Mouse (Mus musculus) lung, adult 18-20 months (tissue): ENCODE measurements around the gene Gm5039.
"Not testable (repeated sequence)": the region's sequence is repeated elsewhere in the genome, so short reads cannot be mapped to it uniquely, and the experiment has no call there.

ENCODE experiments used
- DNase-seq, 2 experiments: peaks; one replicate each; pipeline ENCODE4 v3.0.0; 2022; ENCODE audit warnings: mixed read lengths in 2 of 2

Gm5039 gene

GRCm38 (mm10) chr12:88323926-88324325 lies at the start of gene Gm5039:
Gene Gm5039 (minus strand): TSS chr12:88324026.
- DNase-seq, result not testable (repeated sequence)

GRCm38 (mm10) chr12:88372018-88372417 lies 48.2 kb upstream of the Gm5039 start:
- DNase-seq, result no peak

- not testable (repeated sequence) for DNase-seq
These were observed 46.5 kb upstream of the Gm5039 start for GRCm38 (mm10) chr12:88370321-88370720.

- DNase-seq, result not testable (repeated sequence)
These were observed 45.9 kb upstream of the Gm5039 start for GRCm38 (mm10) chr12:88369690-88370089.

- no peak for DNase-seq
These were observed 44.8 kb upstream of the Gm5039 start for GRCm38 (mm10) chr12:88368618-88369017.

- no peak for DNase-seq
These were observed 43.8 kb upstream of the Gm5039 start for GRCm38 (mm10) chr12:88367673-88368072.

- no peak for DNase-seq
These were observed 37.3 kb upstream of the Gm5039 start for GRCm38 (mm10) chr12:88361120-88361445.

GRCm38 (mm10) chr12:88360441-88361119 lies 36.8 kb upstream of the Gm5039 start, which contains the start of gene Adck1:
Gene Adck1 (plus strand): TSS chr12:88360554.
- DNase-seq, result peak; percentile 92

GRCm38 (mm10) chr12:88354182-88354702 lies 30.4 kb upstream of the Gm5039 start:
- no peak for DNase-seq

GRCm38 (mm10) chr12:88341286-88341685 lies 17.5 kb upstream of the Gm5039 start:
- DNase-seq, result not testable (repeated sequence)

- not testable (repeated sequence) for DNase-seq
These were observed 13.0 kb upstream of the Gm5039 start for GRCm38 (mm10) chr12:88336662-88337413.

- DNase-seq, result no peak
These were observed 9.3 kb downstream of the Gm5039 start for GRCm38 (mm10) chr12:88314556-88314955.

- DNase-seq, result not testable (repeated sequence)
These were observed 26.7 kb downstream of the Gm5039 start for GRCm38 (mm10) chr12:88297171-88297570.

GRCm38 (mm10) chr12:88293082-88293481 lies 30.7 kb downstream of the Gm5039 start:
- not testable (repeated sequence) for DNase-seq

- DNase-seq, result not testable (repeated sequence)
These were observed 38.6 kb downstream of the Gm5039 start for GRCm38 (mm10) chr12:88285224-88285623.

GRCm38 (mm10) chr12:88274400-88274799 lies 49.4 kb downstream of the Gm5039 start, which contains the start of gene Gm5662:
Gene Gm5662 (minus strand): TSS chr12:88274500.
- not testable (repeated sequence) for DNase-seq
